Mouse (Mus musculus): ENCODE data around the gene Dpp9. TPM values are rescaled to one million over a fixed set of nuclear protein-coding genes. Genes with fewer than 3 reads are reported as not detected.

Gene Dpp9
- polyA plus RNA-seq, 1 experiment = 37.1 TPM

Other genes with a start within 250 kb of the Dpp9 start
- 0.13 TPM for gene Shd, start 248.4 kb downstream of the Dpp9 start, polyA plus RNA-seq (2012; fragmentation: generic; extraction: Trizol)
- 0.36 TPM for gene Fsd1, start 232.4 kb downstream of the Dpp9 start, polyA plus RNA-seq (2012; fragmentation: generic; extraction: Trizol)
- 0.46 TPM for gene Stap2, start 213.3 kb downstream of the Dpp9 start, polyA plus RNA-seq (2012; fragmentation: generic; extraction: Trizol)
- gene Mpnd, start 213.2 kb downstream of the Dpp9 start, polyA plus RNA-seq (2012; fragmentation: generic; extraction: Trizol) = 92.1 TPM
- 66.9 TPM for gene Sh3gl1, start 182.3 kb downstream of the Dpp9 start, polyA plus RNA-seq (2012; fragmentation: generic; extraction: Trizol)
- gene Chaf1a, start 178.5 kb downstream of the Dpp9 start, polyA plus RNA-seq (2012; fragmentation: generic; extraction: Trizol) = 8.0 TPM
- gene Ubxn6, start 143.9 kb downstream of the Dpp9 start, polyA plus RNA-seq (2012; fragmentation: generic; extraction: Trizol) = 54.3 TPM
- gene Hdgfl2, start 139.3 kb downstream of the Dpp9 start, polyA plus RNA-seq (2012; fragmentation: generic; extraction: Trizol) = 56.4 TPM
- gene Plin4, start 109.1 kb downstream of the Dpp9 start, polyA plus RNA-seq (2012; fragmentation: generic; extraction: Trizol) = 0.30 TPM
- 0.06 TPM for gene Plin5, start 101.3 kb downstream of the Dpp9 start, polyA plus RNA-seq (2012; fragmentation: generic; extraction: Trizol)
- 0.04 TPM for gene Lrg1, start 96.9 kb downstream of the Dpp9 start, polyA plus RNA-seq (2012; fragmentation: generic; extraction: Trizol)
- 1.4 TPM for gene Sema6b, start 78.6 kb downstream of the Dpp9 start, polyA plus RNA-seq (2012; fragmentation: generic; extraction: Trizol)
- gene Tnfaip8l1, start 56.4 kb downstream of the Dpp9 start, polyA plus RNA-seq (2012; fragmentation: generic; extraction: Trizol) = 2.3 TPM
- 73.9 TPM for gene Mydgf, start 35.0 kb downstream of the Dpp9 start, polyA plus RNA-seq (2012; fragmentation: generic; extraction: Trizol)
- 43.6 TPM for gene Fem1a, start 37.9 kb upstream of the Dpp9 start, polyA plus RNA-seq (2012; fragmentation: generic; extraction: Trizol)
- 9.1 TPM for gene Ticam1, start 57.9 kb upstream of the Dpp9 start, polyA plus RNA-seq (2012; fragmentation: generic; extraction: Trizol)
- 44.8 TPM for gene Plin3, start 74.0 kb upstream of the Dpp9 start, polyA plus RNA-seq (2012; fragmentation: generic; extraction: Trizol)
- gene Arrdc5, start 81.4 kb upstream of the Dpp9 start, polyA plus RNA-seq (2012; fragmentation: generic; extraction: Trizol) = not detected
- gene Uhrf1, start 84.4 kb upstream of the Dpp9 start, polyA plus RNA-seq (2012; fragmentation: generic; extraction: Trizol) = 18.4 TPM
- gene Kdm4b, start 107.2 kb upstream of the Dpp9 start, polyA plus RNA-seq (2012; fragmentation: generic; extraction: Trizol) = 31.3 TPM